Mouse (Mus musculus): ENCODE measurements around the gene Serpine1.
A peak's percentile ranks its signal among the peaks of the same experiment; 100 is the strongest.

Gene Serpine1

DNA sequence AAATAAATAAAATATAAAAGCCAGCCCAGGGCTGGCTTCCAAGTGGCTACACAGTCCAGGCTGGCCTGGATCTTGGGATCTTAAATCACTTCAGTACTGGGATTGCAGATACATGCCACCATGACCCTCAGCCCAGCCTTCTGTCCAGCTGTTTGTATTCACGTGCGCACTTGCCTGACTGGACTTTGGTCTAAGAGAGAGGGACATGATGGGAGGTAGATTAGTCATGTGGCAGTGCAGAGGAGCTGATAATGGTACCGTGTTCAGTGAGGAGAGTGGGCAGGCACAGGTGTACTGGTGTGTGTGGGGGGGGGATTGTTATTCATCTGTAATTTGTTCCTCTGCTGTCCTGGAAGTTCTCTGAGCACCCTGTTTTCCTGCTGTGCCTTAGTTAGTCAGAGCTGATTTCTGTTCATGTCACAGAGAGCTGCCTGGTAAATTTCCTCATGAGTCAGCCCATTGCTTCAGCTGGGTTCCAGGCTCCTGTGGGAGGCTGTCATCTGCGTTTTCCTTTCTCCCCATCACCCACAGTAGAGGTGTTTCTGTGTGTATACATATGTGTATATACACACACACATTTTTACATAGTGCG lies 20.1 kb downstream of the Serpine1 start:
- no peak for DNase-seq

DNA sequence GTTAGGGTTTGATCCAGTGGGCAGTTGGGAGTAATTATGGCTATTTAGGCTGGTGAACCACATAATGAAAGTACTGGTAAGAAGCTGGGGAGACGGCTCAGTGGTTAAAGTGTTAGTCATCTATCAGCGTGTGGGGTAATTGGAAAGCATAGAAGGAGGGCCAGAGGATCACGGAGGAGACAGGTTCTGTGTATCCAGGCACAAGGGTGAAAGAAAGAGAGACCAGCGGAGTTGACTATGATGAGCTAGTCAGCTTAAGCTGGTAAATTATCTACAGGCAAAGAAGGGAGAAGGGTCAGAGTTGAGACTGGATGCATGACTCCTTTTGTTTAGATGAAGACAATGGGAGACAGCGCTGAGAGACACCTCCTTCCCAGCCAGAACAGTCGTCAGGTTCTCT lies 20.9 kb downstream of the Serpine1 start:
- DNase-seq: no peak

DNA sequence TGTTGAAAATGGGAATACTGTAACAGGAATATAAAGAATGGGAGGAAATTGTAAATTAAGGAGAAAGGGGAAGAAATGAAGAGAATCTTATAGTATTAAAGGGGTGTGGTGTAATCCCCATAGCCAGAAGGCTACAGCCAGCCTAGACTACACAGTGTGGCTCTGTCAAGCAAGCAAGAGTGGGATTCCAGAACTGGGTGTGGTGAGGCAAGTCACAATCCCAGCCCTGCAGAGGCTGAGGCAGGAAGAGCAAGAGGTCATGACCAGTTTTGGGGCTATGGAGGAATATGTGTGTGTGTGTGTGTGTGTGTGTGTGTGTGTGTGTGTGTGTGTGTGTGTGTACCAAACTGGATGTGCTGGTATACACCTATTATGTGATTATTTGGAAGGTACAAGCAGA lies 25.1 kb downstream of the Serpine1 start:
- DNase-seq: no peak

DNA sequence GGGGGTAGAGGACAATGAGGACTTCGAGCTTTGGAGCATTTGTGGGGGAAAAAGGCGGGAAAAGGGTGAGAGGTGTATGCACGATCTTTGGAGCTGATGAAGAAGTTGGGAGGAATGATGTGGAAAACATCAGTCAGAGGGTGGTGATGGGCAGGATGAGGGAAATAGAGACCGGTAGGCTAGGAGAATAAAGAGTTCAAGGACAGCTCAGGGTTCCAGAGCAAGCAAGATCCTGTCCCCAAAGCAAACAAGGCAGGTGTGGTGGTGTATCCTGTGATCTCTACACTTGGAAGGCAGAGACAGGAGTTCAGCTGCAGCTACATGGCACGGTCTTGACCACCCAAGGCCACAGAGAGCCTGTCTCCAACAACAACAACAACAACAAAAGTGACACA lies 25.7 kb downstream of the Serpine1 start:
- DNase-seq: no peak

DNA sequence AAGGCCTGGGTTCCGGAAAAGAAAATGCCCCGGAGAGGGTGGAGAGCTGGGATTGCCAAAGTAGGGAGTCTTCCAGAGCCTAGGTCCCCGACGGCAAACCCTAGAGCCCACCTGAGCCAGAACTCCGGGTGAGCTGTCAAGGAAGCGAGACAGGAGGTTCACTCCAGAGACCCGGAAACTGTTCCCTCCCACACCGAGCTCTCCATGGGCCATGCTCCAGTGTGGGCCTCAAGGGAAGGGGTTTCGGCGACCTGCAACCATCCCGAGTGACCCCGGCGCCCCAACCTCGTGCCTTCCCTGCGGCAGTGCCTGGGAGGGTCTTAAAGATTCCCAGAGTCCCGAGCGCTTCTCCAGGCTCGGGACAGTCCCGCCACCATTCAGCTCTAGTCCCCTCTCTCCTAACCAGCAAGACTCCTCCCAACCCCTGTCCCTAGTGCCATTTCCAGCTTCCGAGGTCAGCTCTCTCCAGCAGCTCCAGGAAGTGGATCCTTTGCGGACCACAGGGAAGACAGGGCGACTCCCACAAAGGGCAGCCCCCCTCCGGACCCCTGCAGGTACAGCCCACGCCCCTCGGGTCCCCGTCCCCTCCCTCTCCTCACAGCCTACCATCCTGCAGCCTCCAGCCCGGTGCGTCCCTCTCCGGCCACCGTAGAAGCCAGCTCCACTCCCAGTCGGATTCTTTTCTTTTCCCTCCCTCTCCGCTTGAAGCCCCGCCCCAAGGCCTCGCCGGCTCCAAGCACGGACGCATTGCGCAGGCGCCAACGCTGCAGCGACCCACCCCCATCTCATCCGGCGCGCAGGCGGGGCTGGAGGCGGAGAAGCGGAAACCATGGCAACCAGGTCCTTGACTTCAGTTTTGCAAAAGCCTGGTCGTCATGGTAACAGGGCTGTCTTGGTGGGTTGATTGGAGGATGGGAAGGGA lies 26.4 kb downstream of the Serpine1 start, which contains the start of gene Ap1s1:
Gene Ap1s1 (minus strand): TSS at position 734 of the 922 bp plus-strand sequence.
- DNase-seq: peak; percentile 99

DNA sequence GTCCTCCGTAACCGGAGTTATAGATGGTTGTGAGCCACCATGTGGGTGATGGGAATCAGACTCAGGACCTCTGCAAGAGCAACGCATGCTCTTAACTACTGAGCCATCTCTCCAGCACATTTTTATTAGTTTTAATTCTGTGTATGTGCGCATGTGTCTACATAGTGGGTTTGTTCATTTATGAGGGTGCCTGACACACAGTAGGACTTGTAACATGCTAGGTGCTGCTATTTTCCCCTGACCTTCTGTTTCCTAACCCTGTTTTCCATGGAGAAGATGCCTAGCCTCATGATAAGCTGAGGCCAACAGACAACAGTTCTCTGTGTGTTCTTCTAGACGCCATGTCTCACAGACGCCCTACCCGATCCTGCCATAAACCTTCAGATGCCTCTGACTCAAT lies 28.1 kb downstream of the Serpine1 start:
- DNase-seq: no peak

DNA sequence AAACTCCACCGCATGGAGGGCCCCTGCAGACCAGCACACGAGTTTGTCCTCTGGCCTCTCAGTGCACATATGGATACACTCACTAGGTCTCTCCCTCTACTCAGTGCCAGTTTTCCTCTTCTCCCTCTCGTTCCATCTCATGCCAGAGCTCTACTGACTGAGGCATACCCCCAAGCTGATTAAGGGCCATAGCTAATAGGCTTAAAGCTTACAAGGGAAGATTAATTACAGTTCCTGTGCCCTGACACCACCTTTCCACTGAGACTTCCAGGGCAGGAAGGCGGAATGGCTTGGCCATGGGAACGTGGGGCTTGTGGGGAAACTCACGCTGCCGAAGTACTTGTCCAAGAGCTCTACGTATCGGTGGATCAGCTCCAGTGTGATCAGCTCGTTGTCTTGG lies 30.6 kb downstream of the Serpine1 start:
- no peak for DNase-seq

DNA sequence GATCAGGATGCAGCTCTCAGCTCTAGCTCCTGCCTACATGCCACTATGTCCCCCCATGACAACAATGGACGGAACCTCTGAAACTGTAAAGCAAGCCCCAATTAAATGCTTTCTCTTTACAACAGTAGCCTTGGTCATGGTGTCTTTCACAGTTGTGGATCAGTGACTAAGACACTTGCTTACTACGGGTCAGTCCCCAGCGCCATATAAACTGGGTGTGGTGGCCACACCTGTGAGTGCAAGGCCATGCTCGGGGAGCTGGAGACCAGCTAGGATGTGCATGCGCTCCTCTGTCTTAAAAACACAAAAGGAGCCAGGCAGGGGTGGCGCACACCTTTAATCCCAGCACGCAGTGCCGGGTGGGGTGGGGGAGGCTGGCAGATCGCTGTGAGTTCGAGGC lies 32.6 kb downstream of the Serpine1 start:
- no peak for DNase-seq

DNA sequence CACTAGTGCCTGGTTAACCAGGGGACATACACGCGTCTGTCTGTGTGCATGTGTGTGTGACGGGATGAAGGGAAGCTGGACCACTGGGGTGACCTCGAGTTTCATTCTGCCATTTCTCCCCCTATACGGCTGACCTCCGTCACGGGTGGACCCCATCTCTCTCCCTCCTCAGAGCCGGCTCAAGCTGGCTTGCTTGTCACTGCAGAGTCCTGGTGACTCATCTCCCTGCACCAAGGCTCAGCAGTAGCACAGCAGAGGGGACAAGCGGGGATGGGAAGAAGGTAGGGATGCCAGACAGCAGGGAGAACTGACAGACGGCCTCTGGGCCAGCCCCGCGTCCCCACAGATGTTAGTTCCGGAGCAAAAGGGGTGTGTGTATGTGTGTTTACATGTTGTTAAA lies 35.9 kb downstream of the Serpine1 start:
- DNase-seq: no peak

DNA sequence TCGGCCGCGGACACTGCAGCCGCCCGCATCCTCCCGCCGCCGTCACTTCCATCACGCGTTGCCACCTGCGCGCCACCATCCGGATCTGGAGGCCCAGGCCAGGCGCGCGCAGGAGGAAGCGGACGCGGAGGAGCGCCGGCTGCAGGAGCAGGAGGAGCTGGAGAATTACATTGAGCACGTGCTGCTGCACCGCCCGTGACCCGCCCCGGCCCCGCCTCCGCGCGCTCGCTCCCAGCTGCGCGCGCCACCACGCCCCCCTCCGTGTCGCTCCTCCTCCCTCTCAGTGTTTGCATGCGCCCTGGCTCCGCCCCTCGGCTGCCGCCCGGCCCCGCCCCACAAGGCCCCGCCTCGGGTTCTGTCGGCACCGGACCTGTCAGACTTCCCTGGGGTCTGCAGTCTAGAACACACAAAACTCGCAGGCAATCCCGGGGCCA lies 39.4 kb downstream of the Serpine1 start:
- peak; percentile 81 to 83 for DNase-seq

DNA sequence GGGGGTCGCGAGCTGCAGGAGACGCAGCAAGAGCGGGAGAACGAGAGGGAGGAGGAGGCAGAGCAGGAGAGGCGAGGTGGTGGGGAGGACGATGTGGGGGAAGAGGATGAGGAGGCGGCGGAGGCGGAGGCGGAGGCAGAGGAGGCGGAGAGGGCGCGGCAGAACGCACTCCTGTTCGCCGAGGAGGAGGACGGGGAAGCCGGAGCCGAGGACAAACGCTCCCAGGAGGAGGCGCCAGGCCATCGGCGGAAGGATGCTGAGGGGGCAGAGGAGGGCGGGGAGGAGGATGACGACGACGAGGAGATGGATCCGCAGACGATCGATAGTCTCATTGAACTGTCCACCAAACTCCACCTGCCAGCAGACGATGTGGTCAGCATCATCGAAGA lies 40.0 kb downstream of the Serpine1 start:
- DNase-seq: peak; percentile 50 to 58

DNA sequence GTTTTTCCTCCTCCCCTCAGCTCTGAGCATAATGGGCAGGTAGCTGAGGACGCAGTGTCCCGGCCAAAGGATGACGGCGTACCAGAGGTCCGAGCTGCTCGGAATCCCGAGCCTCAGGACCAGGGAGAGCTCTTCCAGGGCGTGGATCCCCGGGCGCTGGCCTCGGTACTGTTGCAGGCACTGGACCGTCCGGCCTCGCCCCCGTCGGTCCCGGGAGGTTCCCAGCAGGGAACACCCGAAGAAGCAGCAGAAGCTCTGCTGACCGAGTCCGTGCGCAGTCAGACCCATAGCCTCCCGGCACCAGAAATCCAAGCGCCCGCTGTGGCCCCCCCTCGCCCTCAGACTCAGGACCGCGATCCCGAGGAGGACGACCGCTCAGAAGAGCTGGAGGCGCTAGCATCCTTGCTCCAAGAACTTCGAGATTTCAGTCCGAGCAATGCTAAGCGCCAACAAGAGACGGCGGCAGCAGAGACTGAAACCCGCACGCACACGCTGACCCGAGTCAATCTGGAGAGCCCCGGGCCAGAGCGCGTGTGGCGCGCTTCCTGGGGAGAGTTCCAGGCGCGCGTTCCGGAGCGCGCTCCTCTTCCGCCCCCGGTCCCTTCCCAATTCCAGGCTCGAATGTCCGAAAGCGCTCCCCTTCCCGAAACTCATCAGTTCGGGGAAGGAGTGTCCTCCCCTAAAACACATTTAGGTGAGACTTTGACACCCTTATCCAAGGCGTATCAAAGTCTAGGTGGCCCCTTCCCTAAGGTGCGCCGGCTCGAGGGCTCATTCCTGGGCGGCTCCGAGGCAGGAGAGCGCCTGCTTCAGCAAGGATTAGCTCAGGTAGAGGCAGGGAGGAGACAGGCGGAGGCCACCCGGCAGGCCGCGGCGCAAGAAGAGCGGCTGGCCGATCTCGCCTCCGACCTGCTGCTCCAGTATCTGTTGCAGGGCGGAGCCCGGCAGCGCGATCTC lies 40.7 kb downstream of the Serpine1 start:
- DNase-seq: peak; percentile 25 to 39

DNA sequence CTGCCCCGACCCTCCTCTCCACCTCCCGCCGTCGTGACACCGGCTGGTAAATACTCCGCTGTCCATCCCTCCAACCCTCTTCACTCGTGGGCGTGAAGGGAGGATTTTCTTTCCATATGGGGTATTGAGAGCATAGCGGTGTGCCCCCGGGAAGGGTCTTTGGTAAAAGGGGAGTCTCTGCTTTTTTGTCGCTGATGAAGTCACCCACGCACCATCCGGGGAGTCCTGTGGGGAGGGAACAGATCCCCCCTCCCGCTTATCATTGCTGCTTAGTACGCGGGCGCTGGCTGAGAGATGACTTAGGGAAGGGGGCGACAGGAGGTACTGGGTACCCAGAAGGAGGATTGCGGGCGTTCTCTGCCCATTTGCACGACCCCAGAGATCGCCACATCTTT lies 41.7 kb downstream of the Serpine1 start:
- DNase-seq: no peak

DNA sequence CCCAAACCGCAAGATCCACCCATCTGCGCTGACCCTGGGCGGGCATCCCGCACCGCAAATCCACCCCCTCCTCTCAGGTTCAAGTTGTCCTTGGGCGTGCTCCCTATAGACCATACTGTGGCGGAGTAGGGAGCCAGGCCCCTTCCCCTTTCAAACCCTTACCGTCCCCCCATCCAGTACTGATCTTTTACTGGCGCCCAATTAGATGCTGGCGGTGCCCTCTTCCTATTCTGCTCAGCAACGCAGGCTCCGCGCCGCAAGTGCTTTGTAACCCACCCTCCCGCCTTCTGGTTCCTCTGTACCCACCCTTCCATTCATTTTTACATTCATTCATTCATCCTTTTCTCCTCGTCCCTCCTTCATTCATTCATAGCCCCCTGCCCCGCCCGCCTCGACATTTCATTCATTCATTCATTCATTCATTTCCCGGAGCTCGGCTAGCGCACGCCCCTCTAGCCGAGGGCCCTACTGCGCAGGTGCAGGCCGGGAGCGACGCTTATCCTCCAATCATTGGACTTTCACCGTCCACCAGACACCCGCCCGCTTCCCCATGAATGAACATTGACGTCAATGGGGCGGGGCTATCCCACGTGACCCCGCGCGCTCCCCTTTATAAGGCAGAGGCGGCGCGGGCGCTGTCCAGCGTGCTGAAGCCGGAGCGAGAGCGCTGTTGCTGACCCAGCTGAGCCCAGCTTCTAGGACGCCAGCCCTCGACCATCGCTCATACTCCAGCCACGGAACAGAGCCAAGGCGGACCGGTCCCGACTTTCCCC lies 42.2 kb downstream of the Serpine1 start:
- DNase-seq: peak; percentile 92 to 95

DNA sequence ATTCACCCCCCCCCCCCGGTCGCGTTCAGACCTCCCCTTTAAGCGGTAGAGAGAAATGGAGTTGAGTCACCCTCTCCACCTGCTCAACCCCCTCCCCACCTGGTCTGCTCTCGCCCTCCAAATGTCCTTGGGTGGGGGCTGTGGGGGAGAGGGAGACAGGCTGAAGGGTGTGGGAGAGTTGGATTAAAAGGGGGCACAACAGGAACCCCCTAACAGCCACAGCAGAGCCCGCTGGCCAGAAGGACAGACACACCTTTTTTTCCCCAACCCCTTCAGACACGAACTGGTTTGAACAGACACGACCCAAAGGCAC lies 42.8 kb downstream of the Serpine1 start:
- DNase-seq: no peak

DNA sequence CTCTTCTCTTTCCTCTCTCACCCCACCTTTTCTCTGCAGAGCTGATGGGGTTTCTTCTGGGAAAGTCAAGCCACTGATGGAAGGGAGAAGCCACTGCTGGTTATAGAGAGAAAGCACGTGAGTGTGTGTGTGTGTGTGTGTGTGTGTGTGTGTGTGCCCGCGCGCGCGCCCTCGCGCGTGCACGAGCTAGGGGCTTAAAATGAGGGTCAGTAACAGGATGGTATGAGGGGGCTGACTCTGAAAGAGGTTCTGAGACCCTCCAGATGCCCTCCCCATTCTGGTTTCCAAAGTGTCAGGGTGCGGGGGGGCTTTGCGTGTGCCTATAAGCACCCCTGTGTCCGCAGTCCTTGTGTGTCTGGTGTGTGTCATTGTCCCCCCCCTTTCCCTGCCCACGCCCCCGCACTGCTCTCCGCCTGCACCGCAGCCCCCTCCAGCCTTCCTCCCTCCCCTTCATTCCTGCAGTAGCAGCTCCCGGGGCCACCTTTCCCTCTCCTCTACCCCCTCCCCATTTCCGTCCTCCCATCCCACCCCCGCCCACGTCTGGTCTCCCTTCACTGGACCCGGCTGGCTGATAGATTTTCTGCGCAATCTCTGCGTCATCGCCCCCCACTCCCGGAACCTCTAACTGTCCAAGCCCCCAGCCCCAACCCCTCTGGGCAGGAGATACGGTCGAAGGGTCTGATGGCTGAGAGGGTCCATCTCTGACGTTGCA lies 43.4 kb downstream of the Serpine1 start:
- DNase-seq: peak in 1 of 2 experiments; percentile 14

DNA sequence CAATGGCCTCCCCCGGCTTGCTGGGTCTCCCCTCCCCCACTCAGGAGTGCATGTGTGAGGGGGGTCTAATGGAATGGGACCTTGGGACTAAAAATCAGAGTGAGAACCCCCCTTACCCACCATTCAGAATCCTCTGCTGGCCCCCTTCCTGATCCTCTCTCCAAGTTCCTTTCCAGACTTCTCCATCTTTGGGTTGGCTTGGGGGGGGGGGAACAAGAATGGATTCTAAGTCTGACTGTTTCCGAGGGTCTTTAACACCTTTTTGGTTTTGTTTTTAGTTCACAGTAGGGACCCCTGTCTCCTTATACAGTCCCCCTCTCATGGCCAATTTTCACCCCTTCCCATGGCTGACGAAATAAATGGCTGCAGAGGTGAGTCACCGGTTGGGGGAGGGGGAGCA lies 46.0 kb downstream of the Serpine1 start, which contains the start of gene Vgf:
Gene Vgf (plus strand): TSS at position 301 of the 400 bp plus-strand sequence.
- no peak for DNase-seq

DNA sequence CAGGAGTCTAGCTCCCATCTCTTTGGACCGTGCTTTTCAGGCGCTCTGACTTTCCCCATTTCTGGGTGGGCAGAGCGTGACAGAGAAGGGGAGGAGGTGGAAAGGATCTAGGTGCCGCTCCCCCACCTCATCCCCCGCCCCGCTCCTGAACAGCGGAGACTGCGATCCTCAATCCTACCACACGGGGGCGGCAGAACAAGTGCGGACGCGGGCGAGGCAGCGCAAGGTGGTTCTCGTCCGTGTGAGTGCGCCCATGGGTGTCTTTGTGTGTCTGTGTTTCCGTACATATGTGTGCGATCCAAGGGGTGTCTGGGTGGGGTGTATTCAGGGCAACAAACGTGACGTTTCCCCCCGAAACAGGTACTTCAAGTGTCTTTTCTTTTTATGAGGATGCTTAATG lies 46.9 kb downstream of the Serpine1 start:
- DNase-seq: peak; percentile 79 to 88

DNA sequence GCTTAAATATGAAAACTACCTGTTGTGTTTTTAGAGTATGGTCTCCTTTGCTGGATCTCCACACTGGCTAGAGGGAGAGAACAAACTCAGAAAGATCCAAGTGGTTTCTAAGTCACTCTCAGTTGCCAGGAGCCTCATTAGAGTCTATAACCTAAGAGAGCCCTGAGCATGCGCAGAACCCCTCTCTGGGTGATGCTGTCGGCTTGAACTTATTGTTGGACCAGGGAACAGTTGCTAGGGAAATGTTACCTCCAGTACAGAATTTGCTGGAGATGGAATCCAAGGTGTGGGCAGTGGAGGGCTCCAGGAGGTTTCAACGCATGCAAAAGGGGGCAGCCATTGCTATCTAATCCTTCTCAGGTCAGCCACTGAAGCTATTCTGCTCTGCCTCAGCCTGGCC lies 47.8 kb downstream of the Serpine1 start:
- DNase-seq: no peak

DNA sequence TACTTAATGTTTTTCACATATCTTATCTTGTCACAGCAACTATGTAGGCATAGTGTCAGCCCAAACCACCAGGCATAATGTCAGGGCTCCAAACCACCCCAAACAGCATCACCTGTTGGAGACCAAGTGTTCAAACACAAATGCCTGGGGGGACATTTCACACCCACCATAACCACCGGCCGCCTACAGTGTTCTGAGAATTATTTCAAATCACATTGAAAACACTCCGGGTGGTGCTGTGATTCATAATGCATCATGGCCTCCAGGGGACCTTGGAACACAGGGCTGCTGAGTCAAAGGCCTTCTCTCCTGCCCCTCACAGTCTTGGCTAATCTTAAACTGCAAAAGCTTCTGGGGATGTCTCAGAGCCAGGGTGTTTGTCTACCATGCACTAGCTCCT lies 56.2 kb downstream of the Serpine1 start:
- DNase-seq: no peak

DNA sequence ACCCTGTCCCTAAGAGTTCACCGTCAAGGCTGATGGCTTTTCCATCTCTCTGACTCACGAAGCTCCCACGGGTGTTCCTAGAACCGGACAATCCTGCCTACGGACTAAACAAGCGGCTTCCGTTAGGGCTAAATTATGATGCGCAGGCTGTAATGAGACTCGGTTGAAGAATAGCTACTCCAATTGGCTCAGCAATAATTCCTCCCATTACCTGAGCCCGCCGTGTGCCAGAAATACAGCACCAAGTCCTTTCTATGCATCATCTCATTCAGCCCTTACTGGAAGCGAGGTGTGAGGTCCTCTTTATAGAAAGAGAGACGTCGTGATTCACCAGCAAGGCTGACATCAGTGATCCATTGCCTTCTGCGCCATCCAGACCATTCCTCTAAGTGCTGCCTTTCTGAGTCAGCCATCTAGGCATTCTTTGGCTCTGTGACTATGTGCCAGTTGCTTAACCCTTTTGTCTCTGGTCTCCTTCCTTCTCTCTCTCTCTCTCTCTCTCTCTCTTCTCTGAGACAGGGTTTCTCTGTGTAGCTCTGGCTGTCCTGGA lies 59.6 kb downstream of the Serpine1 start:
- DNase-seq: no peak

All from cerebellum, adult 18-20 months (tissue).